Mouse (Mus musculus) spleen, adult 2 months (tissue): Measurements from ENCODE around the gene Tnfrsf13c.
A peak's percentile ranks its signal among the peaks of the same experiment; 100 is the strongest.

Source experiments
- CTCF ChIP-seq: fragments of 200-500 bp; IDR thresholded peaks from 2 replicates; pipeline ENCODE4 v1.5.1; 2011; ENCODE audit warnings: mild to moderate bottlenecking, inconsistent platforms; ENCODE audit not compliant: insufficient read depth, insufficient read length, insufficient replicate concordance; ENCODE audit errors: extremely low read depth
- POLR2A ChIP-seq: fragments of 200-500 bp; IDR thresholded peaks from 2 replicates; pipeline ENCODE4 v1.6.1; 2011; ENCODE audit warnings: low read depth, low read length, inconsistent platforms

DNA sequence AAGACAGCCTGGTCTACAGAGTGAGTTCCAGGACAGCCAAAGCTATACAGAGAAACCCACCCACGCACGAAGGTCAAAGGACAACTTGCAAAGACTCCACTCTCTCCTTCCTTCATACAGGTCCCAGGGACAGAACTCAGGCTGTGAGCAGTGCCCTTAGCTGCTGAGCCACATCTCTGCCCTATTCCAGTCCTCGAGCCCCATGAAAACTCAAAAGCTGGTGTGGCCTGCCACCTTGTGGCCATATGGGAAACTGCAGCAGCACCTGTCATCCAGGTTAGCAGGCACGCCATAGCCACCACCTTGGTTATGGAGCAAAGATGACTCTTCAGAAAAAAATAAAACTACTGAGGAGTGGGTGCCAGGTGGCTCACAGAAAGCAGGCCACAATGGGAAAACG is 12.4 kb upstream of the Tnfrsf13c start:
- TF ChIP-seq CTCF (peak; percentile 96), POLR2A (no peak)
